In the genomic region with DNA sequence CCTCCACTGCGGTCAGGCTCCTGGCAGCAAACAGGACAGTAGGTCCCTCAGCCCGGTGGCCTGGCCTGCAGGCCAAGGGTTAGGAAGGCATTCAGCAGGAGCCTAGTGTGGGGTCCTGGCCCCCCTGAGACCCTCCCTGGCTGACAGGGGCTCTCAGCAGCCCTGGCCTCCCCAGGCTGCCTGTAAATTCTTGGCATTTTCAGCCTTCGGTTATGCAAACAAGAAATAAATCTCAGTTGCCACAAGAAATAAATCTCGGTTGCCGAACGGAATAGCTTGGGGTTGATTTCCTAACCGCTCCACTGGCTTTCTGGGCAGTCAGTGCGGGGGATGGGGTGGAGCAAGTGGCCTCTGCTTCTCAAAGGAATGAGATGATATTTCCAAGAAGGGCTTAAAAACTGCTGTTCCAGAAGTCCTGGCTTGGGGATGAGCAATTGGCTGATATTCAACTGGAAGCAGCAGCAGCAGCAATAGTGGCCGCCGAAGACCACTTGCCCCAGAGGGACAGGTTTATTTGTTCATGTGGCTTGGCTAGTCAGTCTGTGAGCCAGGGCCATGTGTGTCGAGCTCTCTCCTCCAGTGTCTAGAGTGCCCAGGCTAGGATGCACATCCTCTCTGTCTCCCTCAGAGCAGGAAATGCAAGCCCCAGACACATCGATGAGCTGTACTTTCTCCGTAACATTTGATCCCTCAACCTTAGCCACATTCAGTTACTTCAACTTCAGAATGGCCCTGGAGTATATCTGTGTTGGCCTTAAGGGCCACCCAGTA, we compare ENCODE assay signal across 8 mouse cellular contexts. TPM values are rescaled to one million over a fixed set of nuclear protein-coding genes. Genes with fewer than 3 reads are reported as not detected.
DNase-seq lines count a peak whose midpoint lies in the region; ATAC-seq lines count a peak whose summit lies in the region.

No protein-coding gene starts in this region.

- ATAC-seq in erythroblast, adult 5-6 weeks (replicated peaks; ENCODE audit: low FRiP score, poor library complexity, severe bottlenecking) = no peak

- DNase-seq in urinary bladder, postnatal 14 days (ENCODE audit: low spot score) = peak; percentile 73
- DNase-seq in urinary bladder, postnatal 10 days (ENCODE audit: low spot score) = no peak
- peak; percentile 44 for DNase-seq in forelimb bud, embryonic 11.5 days (ENCODE audit: low read depth, low spot score)
- peak; percentile 70 for DNase-seq in kidney, postnatal 10 days
- DNase-seq in urinary bladder, postnatal 36 days (ENCODE audit: low spot score in 2 of 2) = peak; percentile 28 to 75
- no peak for DNase-seq in cerebellum, postnatal 25 days
- DNase-seq in spleen, postnatal 14 days (ENCODE audit: low spot score in 2 of 2) = no peak

RNA-seq across cellular contexts. Expression of a gene that starts 5.2 kb away (rescaled TPM):
- total RNA-seq in erythroblast, adult 5-6 weeks (2015; ENCODE audit: low replicate concordance) = not detected in 2 replicates
- total RNA-seq in erythroblast, adult 5-6 weeks (2017; ENCODE audit: low replicate concordance) = not detected in 2 replicates

Comparison
In these comparisons a context has a peak if more than half of its experiments do, and no peak if none do; other contexts are left out.
1. DNase-seq: peak in urinary bladder, postnatal 14 days (single experiment), forelimb bud, embryonic 11.5 days (single experiment), kidney, postnatal 10 days (single experiment) and urinary bladder, postnatal 36 days (2 of 2); none in urinary bladder, postnatal 10 days (single experiment), cerebellum, postnatal 25 days (0 of 2) and spleen, postnatal 14 days (0 of 2).